Mouse (Mus musculus) embryonic facial prominence, embryonic 12.5 days (tissue): ENCODE data around the gene Rbm20. TPM values are rescaled to one million over a fixed set of nuclear protein-coding genes. Genes with fewer than 3 reads are reported as not detected.

Experiments used
- ATAC-seq: fragments of 200-750 bp; cut with Nextera tagmentation; 2 replicates; pipeline ENCODE4 v1.8.0; 2017; ENCODE audit not compliant: insufficient number of reproducible peaks, insufficient read depth, low FRiP score, low TSS enrichment
- H3K27ac ChIP-seq: fragments of 300-500 bp; sonication (generic); 2 replicates; pipeline ENCODE4 v1.5.1; 2016; ENCODE audit warnings: mild to moderate bottlenecking
- H3K27me3 ChIP-seq: fragments of 300-500 bp; sonication (generic); 2 replicates; pipeline ENCODE4 v1.6.1; 2016; ENCODE audit warnings: mild to moderate bottlenecking, moderate library complexity
- H3K36me3 ChIP-seq: fragments of 300-500 bp; sonication (generic); 2 replicates; pipeline ENCODE4 v1.6.1; 2016; ENCODE audit warnings: mild to moderate bottlenecking
- H3K4me1 ChIP-seq: fragments of 300-500 bp; sonication (generic); 2 replicates; pipeline ENCODE4 v1.6.1; 2016
- H3K4me2 ChIP-seq: fragments of 300-500 bp; sonication (generic); replicated peaks from 2 replicates; pipeline ENCODE4 v1.6.1; 2016; ENCODE audit warnings: mild to moderate bottlenecking, moderate library complexity
- H3K4me3 ChIP-seq: fragments of 300-500 bp; sonication (generic); 2 replicates; pipeline ENCODE4 v1.5.1; 2016; ENCODE audit warnings: mild to moderate bottlenecking
- H3K9ac ChIP-seq: fragments of 300-500 bp; sonication (generic); 2 replicates; pipeline ENCODE4 v1.6.1; 2016; ENCODE audit warnings: mild to moderate bottlenecking, moderate library complexity
- H3K9me3 ChIP-seq: fragments of 300-500 bp; sonication (generic); 2 replicates; pipeline ENCODE4 v1.6.1; 2016; ENCODE audit warnings: mild to moderate bottlenecking, moderate library complexity
- WGBS: fragments of 180-500 bp; shearing (Covaris S2); methylation state at CpG from one replicate; pipeline ENCODE4 v1.1.7; 2016; 5-methylcytosine and 5-hydroxymethylcytosine counted together
- polyA plus RNA-seq: library from polyadenylated mRNA; unstranded; fragments of >200 nt; fragmentation: Nextera tagmentation; extraction: Ambion mirVana; gene quantifications from 2 replicates; pipeline ENCODE4 v1.2.1, GENCODE M21; 2016

Rbm20 gene
- polyA plus RNA-seq, 1 experiment from 2014 or later = 2.7 TPM

DNA sequence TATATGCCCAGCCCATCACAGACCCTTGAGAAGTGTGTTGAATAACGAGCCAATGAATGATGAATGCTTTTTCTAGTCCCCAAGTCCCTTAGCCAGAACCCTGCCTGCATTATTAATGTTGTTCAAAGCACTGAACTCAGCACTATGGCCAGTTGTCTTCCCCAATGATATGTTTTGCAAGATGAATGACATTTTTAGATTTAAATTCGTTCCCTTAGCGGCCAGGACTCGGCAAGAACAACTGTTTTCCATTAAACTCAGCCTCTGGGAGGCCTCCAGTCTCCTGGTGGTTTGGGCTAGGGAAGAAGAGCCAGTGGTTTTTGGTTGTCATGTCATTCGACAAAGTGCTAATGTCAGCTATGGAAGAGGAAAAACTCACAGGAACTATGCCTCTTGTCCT lies 204.7 kb downstream of the Rbm20 start:
- Histone ChIP-seq H3K27me3 (no peaks in the 10 kb centered on the region), H3K4me2 (no peak overlapping the region), H3K9me3 (no peaks in the 10 kb centered on the region), H3K36me3 (no peaks in the 10 kb centered on the region), H3K9ac (no peak overlapping the region), H3K4me1 (0 out of 2 replicates have a peak, but pooled peaks cover 5% of the 10 kb centered on the region), H3K27ac (no peak overlapping the region), H3K4me3 (no peak overlapping the region)
- 38% methylated on average over 5 of the region's 5 CpGs for WGBS
- ATAC-seq = no peak

DNA sequence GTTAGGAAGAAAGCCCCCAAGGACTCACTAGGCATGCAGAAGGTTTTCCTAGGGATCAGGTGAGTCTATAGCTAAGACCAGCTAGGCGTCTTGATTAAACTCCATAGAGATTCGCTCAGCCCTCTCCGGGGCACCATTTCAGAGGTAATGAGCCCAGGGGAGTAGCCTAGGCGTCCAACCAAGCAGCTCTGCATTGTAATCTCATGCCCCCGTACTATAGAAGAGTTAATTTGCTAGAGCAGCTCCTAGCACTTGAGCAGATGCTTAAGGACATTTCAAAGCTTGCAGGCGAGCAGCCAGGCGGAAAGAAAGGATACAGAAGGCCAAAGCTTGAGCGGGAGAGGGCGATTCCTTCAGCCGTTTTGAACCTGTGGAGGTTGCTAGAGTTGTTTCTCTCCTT lies 208.3 kb downstream of the Rbm20 start:
- Histone ChIP-seq H3K27me3 (no peaks in the 10 kb centered on the region), H3K9me3 (no peaks in the 10 kb centered on the region), H3K27ac (no peak overlapping the region), H3K4me3 (no peak overlapping the region), H3K36me3 (no peaks in the 10 kb centered on the region), H3K4me2 (no peak overlapping the region), H3K9ac (no peak overlapping the region), H3K4me1 (0 out of 2 replicates have a peak, but pooled peaks cover 5% of the 10 kb centered on the region)
- ATAC-seq = no peak
- 54% methylated on average over 10 of the region's 10 CpGs for WGBS

DNA sequence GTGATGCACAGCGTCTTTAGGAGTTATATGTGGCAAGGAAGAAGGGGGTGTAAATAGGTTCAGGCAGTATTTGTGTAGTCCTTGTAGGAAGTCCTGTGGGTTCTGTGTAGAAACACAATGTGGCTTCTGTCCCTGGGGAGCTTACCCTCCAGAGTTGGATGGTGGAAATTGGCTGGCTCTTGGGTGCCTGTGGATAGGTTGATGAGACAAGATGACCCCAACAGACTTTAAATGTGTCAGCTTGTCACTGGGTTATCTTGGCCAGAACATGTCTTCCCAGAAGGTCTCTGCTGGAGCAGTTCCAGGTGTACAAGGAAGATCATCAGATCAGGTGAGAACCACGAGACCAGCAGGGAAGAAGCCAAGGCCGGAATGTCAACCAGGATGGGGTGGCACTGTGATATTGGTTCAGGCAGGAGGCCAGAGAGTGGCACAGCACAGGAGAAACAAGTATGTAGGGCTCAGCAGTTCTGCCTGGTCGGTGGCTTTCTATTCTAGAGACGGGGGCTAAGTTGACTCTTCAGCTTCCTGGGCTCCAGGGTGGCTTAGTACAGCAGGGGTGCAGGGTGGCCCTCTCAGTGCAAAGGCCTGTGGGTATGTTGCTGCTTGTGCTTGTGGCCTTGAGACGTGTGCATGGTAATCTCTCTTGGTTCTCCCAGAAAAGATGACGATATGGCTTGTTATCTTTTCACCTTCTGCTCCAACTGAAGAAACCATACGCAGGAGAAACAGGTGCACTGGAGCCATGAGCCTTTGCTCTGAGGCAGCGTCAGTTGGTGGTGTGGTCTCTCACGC lies 209.7 kb downstream of the Rbm20 start:
- no peak overlapping the region for H3K9ac ChIP-seq
- H3K4me3 ChIP-seq = no peak overlapping the region
- 0 out of 2 replicates have a peak, but pooled peaks cover 10% of the 10 kb centered on the region for H3K4me1 ChIP-seq
- H3K4me2 ChIP-seq = no peak overlapping the region
- no peaks in the 10 kb centered on the region for H3K9me3 ChIP-seq
- no peak overlapping the region for H3K27ac ChIP-seq
- ATAC-seq = no peak
- H3K36me3 ChIP-seq = no peaks in the 10 kb centered on the region
- WGBS = 90% methylated on average over 10 of the region's 10 CpGs
- H3K27me3 ChIP-seq = no peaks in the 10 kb centered on the region

DNA sequence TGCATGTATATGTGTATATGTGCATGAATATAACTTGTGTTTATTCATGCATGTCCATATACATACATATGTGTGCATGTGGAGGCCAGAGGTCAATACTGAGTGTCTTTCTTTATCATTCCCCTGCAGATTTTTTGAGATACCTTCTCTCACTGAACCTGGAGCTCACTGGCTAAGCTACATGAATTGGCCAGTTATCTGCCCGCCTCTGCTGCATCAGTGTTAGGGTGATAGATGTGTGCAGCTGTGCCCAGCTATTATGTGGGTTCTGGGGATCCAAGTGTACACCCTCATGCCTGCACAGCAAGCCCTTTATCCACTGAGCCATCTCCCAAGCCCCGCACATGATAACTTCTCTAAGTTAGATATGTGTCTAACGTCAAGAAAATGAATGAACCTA lies 210.7 kb downstream of the Rbm20 start:
- H3K27ac ChIP-seq = no peak overlapping the region
- H3K4me3 ChIP-seq = no peak overlapping the region
- H3K9ac ChIP-seq = no peak overlapping the region
- H3K9me3 ChIP-seq = no peaks in the 10 kb centered on the region
- 81% methylated on average over 3 of the region's 3 CpGs for WGBS
- H3K36me3 ChIP-seq = no peaks in the 10 kb centered on the region
- no peak overlapping the region for H3K4me2 ChIP-seq
- peaks cover 13% of the 10 kb centered on the region; the same call in 1 of the 2 replicates for H3K4me1 ChIP-seq
- no peak for ATAC-seq
- no peaks in the 10 kb centered on the region for H3K27me3 ChIP-seq

DNA sequence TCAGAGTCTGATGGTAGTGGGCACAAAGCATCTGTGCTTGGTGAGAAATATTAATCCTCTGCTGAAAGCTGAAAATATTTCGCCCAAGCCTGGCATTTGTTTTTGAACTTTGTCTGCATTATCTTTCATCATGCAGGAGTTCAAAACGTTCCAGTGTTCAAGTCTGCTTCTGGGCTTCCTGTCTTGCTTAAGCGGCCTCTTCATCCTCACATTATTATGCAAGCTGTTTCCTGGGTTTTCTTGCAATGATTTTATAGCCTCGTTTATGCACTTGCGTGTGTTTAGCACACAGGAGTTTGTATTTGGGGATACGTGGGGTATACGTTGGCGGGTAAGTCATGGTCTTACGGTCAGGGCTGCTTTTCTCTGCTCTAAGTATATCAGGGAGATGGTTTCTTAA lies 211.2 kb downstream of the Rbm20 start:
- peaks cover 17% of the 10 kb centered on the region; the same call in 1 of the 2 replicates for H3K4me1 ChIP-seq
- no peak overlapping the region for H3K9ac ChIP-seq
- H3K27me3 ChIP-seq = no peaks in the 10 kb centered on the region
- no peak overlapping the region for H3K4me3 ChIP-seq
- ATAC-seq = no peak
- 81% methylated on average over 9 of the region's 9 CpGs for WGBS
- no peaks in the 10 kb centered on the region for H3K36me3 ChIP-seq
- no peak overlapping the region for H3K4me2 ChIP-seq
- no peaks in the 10 kb centered on the region for H3K9me3 ChIP-seq
- no peak overlapping the region for H3K27ac ChIP-seq

DNA sequence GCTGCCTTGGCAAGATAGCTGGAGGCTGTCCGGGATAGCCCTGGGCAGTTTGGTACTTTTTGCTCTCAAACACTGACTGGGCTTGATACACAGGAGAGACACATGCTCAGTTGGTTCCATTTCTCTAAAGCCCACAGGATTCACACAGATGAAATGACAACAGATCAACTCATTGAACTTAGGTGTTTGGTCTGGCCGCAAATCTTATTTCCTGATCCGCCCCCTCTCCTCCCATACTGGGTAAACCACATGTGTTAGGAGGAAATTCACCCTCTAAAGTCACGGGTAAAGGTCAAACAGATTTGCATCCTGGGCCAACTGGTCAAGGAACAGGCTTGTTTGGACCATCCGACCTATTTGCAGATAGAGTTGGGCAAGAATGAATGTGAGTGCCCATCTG lies 212.4 kb downstream of the Rbm20 start:
- Histone ChIP-seq H3K4me3 (no peak overlapping the region), H3K4me2 (no peak overlapping the region), H3K27ac (no peak overlapping the region), H3K36me3 (no peaks in the 10 kb centered on the region), H3K9me3 (no peaks in the 10 kb centered on the region), H3K4me1 (peaks cover 23% of the 10 kb centered on the region), H3K9ac (no peak overlapping the region), H3K27me3 (no peaks in the 10 kb centered on the region)
- WGBS = 70% methylated on average over 5 of the region's 5 CpGs
- no peak for ATAC-seq

DNA sequence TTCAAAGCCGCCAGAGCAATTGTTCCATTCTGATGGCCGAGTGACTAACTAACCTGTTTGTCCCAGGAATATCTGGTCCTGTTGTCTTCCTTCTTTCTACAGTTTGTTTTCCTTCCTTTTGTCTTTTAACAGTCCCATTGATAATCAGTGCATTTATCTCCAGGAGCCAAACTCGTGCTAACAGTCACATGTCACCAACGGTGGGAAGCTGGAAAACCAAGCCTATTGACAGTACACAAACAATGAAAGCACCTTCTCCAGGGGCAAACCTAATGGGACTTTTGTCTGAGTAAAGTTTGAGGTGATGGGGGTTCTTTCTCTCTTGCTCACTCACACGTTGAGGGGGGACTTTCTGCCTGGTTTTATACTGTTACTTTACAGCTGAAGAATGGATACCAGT lies 213.2 kb downstream of the Rbm20 start:
- no peak overlapping the region for H3K4me2 ChIP-seq
- H3K4me1 ChIP-seq = peaks cover 23% of the 10 kb centered on the region
- H3K36me3 ChIP-seq = no peaks in the 10 kb centered on the region
- ATAC-seq = no peak
- 64% methylated on average over 5 of the region's 5 CpGs for WGBS
- H3K9me3 ChIP-seq = no peaks in the 10 kb centered on the region
- no peaks in the 10 kb centered on the region for H3K27me3 ChIP-seq
- H3K9ac ChIP-seq = no peak overlapping the region
- H3K4me3 ChIP-seq = no peak overlapping the region
- no peak overlapping the region for H3K27ac ChIP-seq

DNA sequence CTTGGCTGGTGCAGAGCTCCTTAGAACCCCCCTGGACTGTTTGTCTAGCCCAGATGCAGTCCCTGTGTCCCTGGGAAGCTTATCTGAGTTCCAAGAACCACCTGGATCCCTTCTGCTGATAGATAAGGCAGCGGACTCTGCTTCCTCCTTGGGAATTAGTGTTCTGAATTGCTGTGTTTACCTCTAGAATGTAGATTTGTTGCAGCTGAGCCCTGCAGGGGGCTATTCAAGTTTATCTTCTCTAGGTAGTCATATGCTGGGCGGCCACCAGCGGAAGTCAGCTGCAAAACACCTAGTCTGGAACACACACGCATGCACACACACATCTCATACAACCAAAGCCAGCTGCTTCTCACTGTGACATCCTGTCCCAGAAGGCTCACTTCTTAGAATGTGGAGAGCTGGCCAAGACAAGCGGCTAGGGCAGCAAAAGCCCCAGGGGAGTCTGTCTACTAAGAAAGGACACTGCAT lies 213.7 kb downstream of the Rbm20 start:
- H3K9ac ChIP-seq = no peak overlapping the region
- no peaks in the 10 kb centered on the region for H3K27me3 ChIP-seq
- no peak for ATAC-seq
- 70% methylated on average over 5 of the region's 5 CpGs for WGBS
- H3K4me3 ChIP-seq = no peak overlapping the region
- peaks cover 23% of the 10 kb centered on the region for H3K4me1 ChIP-seq
- no peaks in the 10 kb centered on the region for H3K9me3 ChIP-seq
- H3K4me2 ChIP-seq = no peak overlapping the region
- H3K36me3 ChIP-seq = no peaks in the 10 kb centered on the region
- H3K27ac ChIP-seq = no peak overlapping the region

DNA sequence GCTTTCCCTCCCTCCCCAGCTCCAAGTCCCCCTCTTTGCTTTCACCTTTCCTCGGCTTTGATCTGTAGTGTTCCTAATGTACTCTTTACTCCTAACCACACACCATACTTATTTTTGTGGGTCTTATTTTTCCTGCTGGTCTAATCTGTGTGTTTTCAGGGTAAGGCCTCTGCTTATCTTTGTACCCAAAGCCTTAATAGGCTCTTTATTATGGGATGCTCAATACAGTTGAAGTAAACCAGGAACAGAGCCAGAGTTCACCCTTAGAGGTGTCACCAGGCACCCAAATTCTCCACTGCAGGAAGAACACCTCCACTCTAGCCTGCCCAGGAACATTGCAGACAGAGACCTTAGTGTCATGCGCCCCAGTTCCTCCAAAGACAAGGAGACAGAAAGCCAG lies 214.5 kb downstream of the Rbm20 start:
- 79% methylated on average over 2 of the region's 2 CpGs for WGBS
- H3K4me1 ChIP-seq = peaks cover 23% of the 10 kb centered on the region
- H3K27me3 ChIP-seq = no peaks in the 10 kb centered on the region
- no peaks in the 10 kb centered on the region for H3K9me3 ChIP-seq
- no peak overlapping the region for H3K4me3 ChIP-seq
- no peaks in the 10 kb centered on the region for H3K36me3 ChIP-seq
- H3K4me2 ChIP-seq = no peak overlapping the region
- no peak overlapping the region for H3K9ac ChIP-seq
- no peak for ATAC-seq
- H3K27ac ChIP-seq = 0 out of 2 replicates have a peak overlapping the region, but pooled peaks have one; percentile 30

DNA sequence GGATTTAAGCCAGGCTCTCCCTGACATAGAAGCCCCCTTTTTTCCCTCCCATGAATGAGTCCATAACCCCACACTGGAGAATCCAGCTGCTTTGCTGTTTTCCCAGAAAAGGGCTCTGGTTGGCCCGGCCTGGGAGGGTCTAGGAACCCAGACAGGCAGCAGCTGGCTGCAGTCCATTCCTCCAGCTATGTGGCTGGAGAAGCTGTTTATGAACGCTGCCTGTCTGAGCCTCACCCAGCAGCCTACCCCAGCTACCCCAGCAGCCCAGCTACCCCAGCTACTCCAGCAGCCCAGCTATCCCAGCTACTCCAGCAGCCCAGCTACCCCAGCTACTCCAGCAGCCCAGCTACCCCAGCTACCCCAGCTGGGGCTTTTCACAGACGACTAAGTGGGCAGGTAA lies 215.0 kb downstream of the Rbm20 start, which contains the start of gene Pdcd4:
Gene Pdcd4 (plus strand): TSS at position 171 of the 400 bp plus-strand sequence.
- no peak; the same call in 1 of the 2 replicates for ATAC-seq
- peaks cover 23% of the 10 kb centered on the region for H3K4me1 ChIP-seq
- WGBS = 47% methylated on average over 3 of the region's 3 CpGs
- peak within 1 kb of the TSS; percentile 76 for H3K27ac ChIP-seq
- no peak within 1 kb of the TSS for H3K9ac ChIP-seq
- H3K4me2 ChIP-seq = no peak within 1 kb of the TSS
- H3K36me3 ChIP-seq = no peaks in the 10 kb centered on the region
- H3K4me3 ChIP-seq = no peak within 1 kb of the TSS
- H3K9me3 ChIP-seq = no peaks in the 10 kb centered on the region
- H3K27me3 ChIP-seq = no peaks in the 10 kb centered on the region

DNA sequence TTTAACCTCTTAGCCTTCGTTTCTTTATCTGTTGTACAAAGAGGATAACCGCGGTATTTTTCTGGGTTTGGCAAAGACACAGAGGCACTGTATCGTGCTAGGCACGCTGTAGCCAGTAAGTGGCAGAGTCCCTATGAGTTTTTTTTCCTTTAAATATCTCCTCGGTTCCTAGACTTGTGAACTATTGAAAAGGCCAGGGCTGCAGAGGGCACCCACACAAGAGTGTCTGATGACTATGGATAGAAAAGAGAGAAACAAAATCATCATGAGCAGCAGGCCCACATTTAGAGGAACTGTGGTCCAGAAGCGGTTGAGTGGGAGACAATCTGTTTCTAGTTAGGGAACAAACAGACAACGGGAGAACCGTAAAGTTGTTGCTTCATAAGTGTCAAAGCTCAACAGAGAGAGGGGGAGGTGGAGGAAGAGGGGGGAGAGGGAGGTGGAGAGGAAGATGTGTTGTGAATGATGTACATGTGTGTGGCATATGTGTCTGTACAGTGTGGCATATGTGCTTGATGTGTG lies 215.8 kb downstream of the Rbm20 start:
- Histone ChIP-seq H3K9me3 (no peaks in the 10 kb centered on the region), H3K27me3 (no peaks in the 10 kb centered on the region), H3K36me3 (no peaks in the 10 kb centered on the region), H3K9ac (no peak overlapping the region), H3K4me1 (peaks cover 23% of the 10 kb centered on the region), H3K4me3 (no peak overlapping the region), H3K27ac (0 out of 2 replicates have a peak overlapping the region, but pooled peaks have one; percentile 37), H3K4me2 (no peak overlapping the region)
- no peak for ATAC-seq
- WGBS = 51% methylated on average over 9 of the region's 9 CpGs

DNA sequence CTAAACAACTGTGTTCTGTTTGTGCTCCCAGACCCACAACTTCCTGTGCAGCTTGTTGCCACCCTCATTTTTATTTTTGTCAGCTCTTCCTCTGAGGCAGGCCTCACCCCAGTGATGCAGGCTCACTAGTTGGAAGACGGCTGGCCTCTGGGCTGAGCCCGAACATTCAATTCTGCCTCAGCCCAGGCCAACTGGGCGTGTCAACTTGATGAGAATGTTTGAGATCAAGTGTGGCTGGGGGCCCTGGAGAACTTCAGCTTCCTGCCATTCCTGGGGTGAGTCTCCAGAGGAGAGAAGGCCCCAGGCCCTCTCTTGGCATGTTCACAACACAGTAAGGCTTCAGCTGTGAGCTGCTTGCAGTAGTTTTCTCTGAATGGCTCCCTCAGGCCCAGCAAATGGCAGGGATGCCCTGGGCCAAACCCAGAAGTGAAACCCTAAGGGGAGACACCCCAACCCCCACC lies 216.6 kb downstream of the Rbm20 start:
- no peaks in the 10 kb centered on the region for H3K36me3 ChIP-seq
- no peaks in the 10 kb centered on the region for H3K27me3 ChIP-seq
- H3K4me1 ChIP-seq = peaks cover 23% of the 10 kb centered on the region
- ATAC-seq = no peak
- WGBS = 63% methylated on average over 3 of the region's 3 CpGs
- no peak overlapping the region for H3K9ac ChIP-seq
- no peak overlapping the region for H3K4me3 ChIP-seq
- no peak overlapping the region for H3K27ac ChIP-seq
- no peaks in the 10 kb centered on the region for H3K9me3 ChIP-seq
- no peak overlapping the region for H3K4me2 ChIP-seq
